Mouse (Mus musculus) mesoderm, embryonic 11.5 days (tissue): Measurements from ENCODE around the gene Jdp2.

Experiments
- DNase-seq: peaks from one replicate; pipeline ENCODE4 v3.0.0-alpha.2; 2012; ENCODE audit warnings: low read depth, low spot score

Gene Jdp2

GRCm38 (mm10) chr12:85598611-85599477, at the start of gene Jdp2:
Gene Jdp2 (plus strand): TSS chr12:85599027.
- peak; percentile 80 for DNase-seq

- no peak for DNase-seq
These were observed 49.2 kb upstream of the Jdp2 start for GRCm38 (mm10) chr12:85549661-85550060.

DNA sequence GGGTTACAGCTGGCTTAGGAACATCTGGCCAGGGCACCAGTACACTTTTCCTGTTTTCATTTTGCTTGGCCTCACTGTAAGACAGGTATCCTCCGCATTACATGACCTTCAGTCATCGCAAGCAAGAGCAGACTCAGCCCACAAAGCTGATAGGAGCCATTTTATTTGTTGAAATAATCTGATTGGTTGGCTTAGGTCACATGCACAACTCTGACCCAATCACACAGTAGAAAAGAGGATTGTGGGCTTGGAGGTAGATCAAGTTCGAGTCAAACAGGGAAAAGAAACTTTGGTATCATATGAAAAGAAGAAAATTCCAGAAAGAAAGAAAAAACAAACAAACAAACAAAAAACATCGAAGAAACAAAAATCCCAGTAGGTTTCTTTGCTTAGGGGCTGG, 48.4 kb upstream of the Jdp2 start:
- no peak for DNase-seq

- DNase-seq = no peak
These were observed 39.5 kb upstream of the Jdp2 start for GRCm38 (mm10) chr12:85559299-85559698.

- DNase-seq = no peak
These were observed 33.4 kb upstream of the Jdp2 start for GRCm38 (mm10) chr12:85565441-85565840.

DNA sequence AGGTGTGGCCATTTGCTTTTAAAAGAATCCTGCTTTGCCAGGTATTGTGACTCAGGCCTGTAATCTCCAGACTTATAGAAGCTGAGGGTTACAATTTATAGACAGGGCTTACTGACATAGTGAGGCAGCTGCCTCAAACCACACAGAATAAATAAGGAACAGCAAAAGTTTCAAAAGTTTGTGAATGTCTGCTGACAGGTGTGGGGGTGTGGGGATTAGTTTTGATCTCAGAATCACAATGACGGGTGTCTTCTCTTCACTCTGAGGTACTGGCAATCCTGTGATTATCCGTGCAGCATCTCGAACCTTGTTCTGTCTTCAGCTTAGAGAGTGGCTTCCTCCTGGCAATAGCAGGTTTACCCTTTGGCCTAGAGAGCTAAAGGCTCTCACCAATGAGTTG, 30.5 kb upstream of the Jdp2 start:
- DNase-seq = no peak

GRCm38 (mm10) chr12:85569393-85570157, 29.3 kb upstream of the Jdp2 start:
- no peak for DNase-seq

- DNase-seq = no peak
These were observed 28.7 kb upstream of the Jdp2 start for GRCm38 (mm10) chr12:85570158-85570540.

DNA sequence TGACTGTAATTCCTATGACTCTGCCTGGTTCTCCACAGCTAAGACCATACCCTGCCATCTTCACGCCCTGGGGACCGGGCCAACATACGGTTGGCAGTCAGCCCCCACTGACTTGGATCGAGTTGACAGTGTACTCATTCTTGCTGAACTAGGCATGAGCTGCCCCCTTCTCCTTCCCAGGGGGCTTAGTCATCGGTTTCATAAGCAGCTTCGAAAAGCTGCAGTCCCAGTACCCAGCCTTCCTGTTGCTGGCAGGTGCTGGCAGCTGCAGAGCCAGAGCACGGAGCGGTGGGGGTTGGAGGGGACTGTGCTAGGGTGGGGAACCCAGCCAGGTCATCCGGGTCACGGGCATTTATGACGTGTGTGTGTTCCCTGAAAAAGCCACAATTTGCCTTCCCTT, 27.5 kb upstream of the Jdp2 start:
- DNase-seq = no peak

GRCm38 (mm10) chr12:85572047-85572475, 26.8 kb upstream of the Jdp2 start:
- no peak for DNase-seq

- DNase-seq = no peak
These were observed 23.9 kb upstream of the Jdp2 start for GRCm38 (mm10) chr12:85574806-85575495.

- no peak for DNase-seq
These were observed 23.4 kb upstream of the Jdp2 start for GRCm38 (mm10) chr12:85575496-85575840.

DNA sequence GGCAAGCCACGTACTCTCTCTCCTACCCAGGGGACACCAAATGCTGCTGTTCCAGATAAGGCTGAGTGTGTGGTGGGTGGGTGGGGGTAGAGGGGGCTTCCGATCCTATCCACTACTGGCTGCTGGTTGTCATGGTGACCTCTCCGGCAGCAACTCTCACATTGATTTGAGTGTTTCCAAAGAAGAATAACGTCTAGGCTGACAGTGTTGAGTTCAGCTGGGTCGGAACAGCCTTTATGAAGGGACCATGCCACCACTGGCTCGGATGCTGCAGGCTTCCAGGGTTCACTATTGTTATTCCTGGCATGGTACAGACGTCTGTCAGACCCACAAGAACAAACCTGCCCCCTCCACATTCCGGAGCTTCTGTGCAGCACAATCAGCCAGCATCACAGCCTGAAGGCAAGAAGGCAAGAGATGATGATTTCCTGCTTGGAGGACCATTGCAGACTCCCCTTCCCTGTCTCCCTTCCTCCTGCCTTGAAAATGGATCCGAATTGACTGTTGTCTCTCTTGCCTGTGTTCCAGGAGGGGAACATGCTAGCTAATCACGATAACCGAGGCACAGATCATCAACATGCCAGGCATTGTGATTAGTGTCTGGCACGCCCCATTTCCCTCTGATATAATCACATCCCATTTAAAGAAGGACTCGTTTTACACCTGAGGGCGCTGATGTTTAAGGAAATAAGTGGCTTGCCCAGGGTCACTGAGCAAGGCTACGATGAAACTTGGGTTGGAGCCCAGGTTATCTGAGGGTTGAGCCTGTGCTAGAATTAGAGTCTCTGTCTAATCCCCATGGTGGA, 17.4 kb upstream of the Jdp2 start:
- no peak for DNase-seq

DNA sequence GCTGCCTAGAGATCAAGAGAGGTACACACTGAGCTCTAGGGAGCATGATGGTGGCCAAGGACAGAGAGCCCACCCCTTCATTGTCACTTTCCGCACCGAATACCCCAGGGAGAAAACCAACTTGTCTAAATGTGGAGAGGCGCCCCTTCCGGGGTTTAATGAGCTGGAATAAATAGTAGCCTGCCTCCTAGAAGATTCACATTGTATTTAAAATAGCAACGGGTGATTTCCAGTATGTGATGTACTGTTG, 16.8 kb upstream of the Jdp2 start:
- DNase-seq = no peak

- DNase-seq = no peak
These were observed 13.0 kb upstream of the Jdp2 start for GRCm38 (mm10) chr12:85585761-85586258.

DNA sequence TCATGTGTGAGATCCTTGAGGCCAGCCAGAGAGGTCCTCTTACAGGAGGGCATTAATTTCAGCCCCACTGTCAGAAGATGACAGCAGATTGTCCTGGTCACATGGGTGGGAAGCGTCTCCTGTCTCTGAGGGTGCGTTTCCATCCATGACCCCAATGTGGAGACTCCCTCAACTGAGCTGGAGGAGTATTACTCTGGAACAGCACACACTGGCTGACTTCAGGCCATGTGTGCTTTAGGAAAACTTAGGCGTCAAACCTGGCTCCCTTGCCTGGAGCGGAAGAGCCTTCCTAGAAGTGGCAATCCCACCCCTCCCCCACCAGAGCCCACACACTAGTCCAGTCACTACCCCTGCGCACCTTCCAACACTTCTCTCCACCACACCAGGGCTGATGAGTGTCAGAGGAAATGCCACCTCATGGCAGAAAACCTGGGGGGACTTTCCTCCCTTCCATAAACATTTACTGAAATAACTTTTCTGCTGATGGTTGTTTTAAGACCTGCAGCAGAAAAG, 8.9 kb upstream of the Jdp2 start:
- DNase-seq = no peak

DNA sequence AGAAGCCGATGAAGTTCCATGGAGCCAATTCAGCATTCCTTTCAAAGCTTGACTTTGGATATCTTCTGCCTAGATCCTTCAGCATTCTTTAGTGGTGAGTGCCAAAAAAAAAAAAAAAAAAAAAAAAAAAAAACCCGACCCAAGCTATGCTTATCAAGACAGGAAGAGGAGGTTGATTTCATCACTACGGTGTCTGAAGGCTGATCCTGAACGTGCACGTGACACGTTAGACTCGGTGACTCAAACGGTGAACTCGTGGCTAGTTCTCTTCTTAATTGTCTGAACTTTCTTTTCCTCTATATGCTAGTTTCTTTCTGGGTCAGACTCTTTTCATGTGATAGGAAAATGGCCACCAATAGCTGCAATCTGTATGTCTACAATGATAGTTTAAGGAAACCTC, 5.9 kb upstream of the Jdp2 start:
- DNase-seq = no peak

GRCm38 (mm10) chr12:85594390-85594789, 4.4 kb upstream of the Jdp2 start:
- DNase-seq = no peak

GRCm38 (mm10) chr12:85598053-85598452, 774 bp upstream of the Jdp2 start:
- no peak for DNase-seq

- DNase-seq = no peak
These were observed 788 bp downstream of the Jdp2 start for GRCm38 (mm10) chr12:85599478-85600152.

- DNase-seq = no peak
These were observed 1.8 kb downstream of the Jdp2 start for GRCm38 (mm10) chr12:85600637-85601036.
